Mouse (Mus musculus): ENCODE measurements around the gene Wdr6.

- no peak for TF ChIP-seq CTCF (IDR thresholded peaks at IDR 0.05; ENCODE audit: low read depth, low read length)
- no peak for TF ChIP-seq POLR2AphosphoS5 (IDR thresholded peaks at IDR 0.05; ENCODE audit: insufficient replicate concordance, low read depth, low read length)
- TF ChIP-seq TAL1 (conservative IDR thresholded peaks at IDR 0.05; ENCODE audit: low read depth, low read length): no peak
- TF ChIP-seq GATA2 (IDR thresholded peaks at IDR 0.05; ENCODE audit: borderline replicate concordance, low read depth, low read length): no peak
- no peak for TF ChIP-seq GATA1 (IDR thresholded peaks at IDR 0.05; ENCODE audit: borderline replicate concordance, low read length)
Observed at GRCm38 (mm10) chr9:108559169-108559568, 19.4 kb downstream of the Wdr6 start.
